Mouse (Mus musculus) embryonic facial prominence, embryonic 14.5 days (tissue): ENCODE measurements at regions not wholly inside any gene's neighbourhood (a gene's known extent, or its start where the extent isn't known, plus 50 kb on each side); places are given as distances from the start of the nearest gene placed in this dataset.

Source experiments
- ATAC-seq: fragments of 200-750 bp; cut with Nextera tagmentation; 2 replicates; pipeline ENCODE4 v1.8.0; 2017; ENCODE audit warnings: low read depth, moderate number of reproducible peaks, moderate TSS enrichment
- DNase-seq: peaks from one replicate; pipeline ENCODE4 v3.0.0-alpha.2; 2015; ENCODE audit warnings: low spot score
- H3K27ac ChIP-seq: fragments of 300-500 bp; sonication (generic); replicated peaks from 2 replicates; pipeline ENCODE4 v1.5.1; 2014; ENCODE audit warnings: low read depth, mild to moderate bottlenecking, low read length, moderate library complexity
- H3K27me3 ChIP-seq: fragments of 300-500 bp; sonication (generic); replicated peaks from 2 replicates; pipeline ENCODE4 v1.6.1; 2014; ENCODE audit warnings: low read length; ENCODE audit not compliant: control insufficient read depth, insufficient read depth
- H3K36me3 ChIP-seq: fragments of 300-500 bp; sonication (generic); 2 replicates; pipeline ENCODE4 v1.6.1; 2014; ENCODE audit warnings: low read length, mixed read lengths; ENCODE audit not compliant: control insufficient read depth, insufficient read depth
- H3K4me1 ChIP-seq: fragments of 300-500 bp; sonication (generic); 2 replicates; pipeline ENCODE4 v1.6.1; 2014; ENCODE audit warnings: antibody characterized with exemption, low read length; ENCODE audit not compliant: control insufficient read depth, insufficient read depth
- H3K4me2 ChIP-seq: fragments of 300-500 bp; sonication (generic); 2 replicates; pipeline ENCODE4 v1.6.1; 2014; ENCODE audit warnings: low read depth, mild to moderate bottlenecking, low read length, moderate library complexity, mixed read lengths
- H3K4me3 ChIP-seq: fragments of 300-500 bp; sonication (generic); 2 replicates; pipeline ENCODE4 v1.5.1; 2014; ENCODE audit warnings: low read depth, mild to moderate bottlenecking, low read length
- H3K9ac ChIP-seq: fragments of 300-500 bp; sonication (generic); 2 replicates; pipeline ENCODE4 v1.6.1; 2014; ENCODE audit warnings: low read depth, mild to moderate bottlenecking, low read length, moderate library complexity, mixed read lengths
- H3K9me3 ChIP-seq: fragments of 300-500 bp; sonication (generic); 2 replicates; pipeline ENCODE4 v1.6.1; 2016; ENCODE audit warnings: low read length; ENCODE audit not compliant: control insufficient read depth
- WGBS: fragments of 180-500 bp; shearing (Covaris S2); extraction: QIAGEN DNeasy Blood & Tissue Kit; methylation state at CpG from one replicate; pipeline ENCODE4 v1.1.7; 2014; 5-methylcytosine and 5-hydroxymethylcytosine counted together

- 2% methylated on average over 9 of the region's 9 CpGs for WGBS
- 0 out of 2 replicates have a peak, but pooled peaks have one; percentile 30 for ATAC-seq
- Histone ChIP-seq H3K4me3 (no peak overlapping the region), H3K4me1 (no peaks in the 10 kb centered on the region), H3K9ac (no peak overlapping the region), H3K27me3 (0 out of 2 replicates have a peak, but pooled peaks cover 4% of the 10 kb centered on the region), H3K27ac (no peak overlapping the region), H3K36me3 (no peaks in the 10 kb centered on the region), H3K9me3 (no peaks in the 10 kb centered on the region), H3K4me2 (peak overlapping the region; percentile 28; the same call in 1 of the 2 replicates)
- DNase-seq, result peak; percentile 17
Measured at GRCm38 (mm10) chr12:78055956-78056355, 138.1 kb upstream of the Gm6657 start.

GRCm38 (mm10) chr12:78057166-78057565 lies 136.9 kb upstream of the Gm6657 start:
- Histone ChIP-seq H3K27ac (no peak overlapping the region), H3K27me3 (0 out of 2 replicates have a peak, but pooled peaks cover 4% of the 10 kb centered on the region), H3K4me1 (no peaks in the 10 kb centered on the region), H3K4me2 (no peak overlapping the region), H3K9ac (no peak overlapping the region), H3K9me3 (no peaks in the 10 kb centered on the region), H3K36me3 (no peaks in the 10 kb centered on the region), H3K4me3 (no peak overlapping the region)
- 70% methylated on average over 3 of the region's 3 CpGs for WGBS
- no peak for DNase-seq
- no peak for ATAC-seq

- no peaks in the 10 kb centered on the region for H3K4me1 ChIP-seq
- DNase-seq (no peak), ATAC-seq (0 out of 2 replicates have a peak, but pooled peaks have one; percentile 26)
- 0 out of 2 replicates have a peak, but pooled peaks cover 4% of the 10 kb centered on the region for H3K27me3 ChIP-seq
- no peak overlapping the region for H3K4me2 ChIP-seq
- no peak overlapping the region for H3K9ac ChIP-seq
- 47% methylated on average over 5 of the region's 5 CpGs for WGBS
- no peak overlapping the region for H3K4me3 ChIP-seq
- no peaks in the 10 kb centered on the region for H3K9me3 ChIP-seq
- H3K27ac ChIP-seq, result no peak overlapping the region
- no peaks in the 10 kb centered on the region for H3K36me3 ChIP-seq
Measured at GRCm38 (mm10) chr12:78059965-78060364, 134.1 kb upstream of the Gm6657 start.

GRCm38 (mm10) chr12:78066024-78066423 lies 128.0 kb upstream of the Gm6657 start:
- H3K27ac ChIP-seq, result no peak overlapping the region
- no peaks in the 10 kb centered on the region for H3K4me1 ChIP-seq
- no peak overlapping the region for H3K9ac ChIP-seq
- no peak overlapping the region for H3K4me2 ChIP-seq
- no peaks in the 10 kb centered on the region for H3K27me3 ChIP-seq
- DNase-seq, result no peak
- H3K9me3 ChIP-seq, result no peaks in the 10 kb centered on the region
- ATAC-seq, result no peak
- 75% methylated on average over 6 of the region's 6 CpGs for WGBS
- no peaks in the 10 kb centered on the region for H3K36me3 ChIP-seq
- no peak overlapping the region for H3K4me3 ChIP-seq

- Histone ChIP-seq H3K27me3 (no peaks in the 10 kb centered on the region), H3K4me1 (0 out of 2 replicates have a peak, but pooled peaks cover 3% of the 10 kb centered on the region), H3K9me3 (no peaks in the 10 kb centered on the region), H3K27ac (no peak overlapping the region), H3K4me2 (no peak overlapping the region), H3K9ac (no peak overlapping the region), H3K36me3 (no peaks in the 10 kb centered on the region), H3K4me3 (no peak overlapping the region)
- 84% methylated on average over 9 of the region's 9 CpGs for WGBS
- no peak for DNase-seq
- ATAC-seq, result no peak
Measured at GRCm38 (mm10) chr12:78072935-78073334, 121.1 kb upstream of the Gm6657 start.

- H3K36me3 ChIP-seq, result no peaks in the 10 kb centered on the region
- no peaks in the 10 kb centered on the region for H3K27me3 ChIP-seq
- no peak overlapping the region for H3K4me2 ChIP-seq
- H3K9me3 ChIP-seq, result no peaks in the 10 kb centered on the region
- H3K4me3 ChIP-seq, result no peak overlapping the region
- ATAC-seq (no peak), DNase-seq (no peak)
- H3K9ac ChIP-seq, result no peak overlapping the region
- 0 out of 2 replicates have a peak, but pooled peaks cover 3% of the 10 kb centered on the region for H3K4me1 ChIP-seq
- H3K27ac ChIP-seq, result no peak overlapping the region
- WGBS, result 84% methylated on average over 8 of the region's 8 CpGs
Measured at GRCm38 (mm10) chr12:78074290-78074802, 119.7 kb upstream of the Gm6657 start.

- no peaks in the 10 kb centered on the region for H3K27me3 ChIP-seq
- H3K4me1 ChIP-seq, result 0 out of 2 replicates have a peak, but pooled peaks cover 3% of the 10 kb centered on the region
- no peak overlapping the region for H3K27ac ChIP-seq
- H3K36me3 ChIP-seq, result no peaks in the 10 kb centered on the region
- no peak overlapping the region for H3K4me2 ChIP-seq
- H3K9ac ChIP-seq, result no peak overlapping the region
- no peaks in the 10 kb centered on the region for H3K9me3 ChIP-seq
- H3K4me3 ChIP-seq, result no peak overlapping the region
- ATAC-seq (no peak), DNase-seq (peak; percentile 36)
- 17% methylated on average over 5 of the region's 5 CpGs for WGBS
Measured at GRCm38 (mm10) chr12:78077285-78077684, 116.8 kb upstream of the Gm6657 start.

GRCm38 (mm10) chr12:78082163-78082562 lies 111.9 kb upstream of the Gm6657 start:
- Histone ChIP-seq H3K4me2 (no peak overlapping the region), H3K36me3 (no peaks in the 10 kb centered on the region), H3K4me3 (no peak overlapping the region), H3K9ac (no peak overlapping the region), H3K27me3 (no peaks in the 10 kb centered on the region), H3K4me1 (0 out of 2 replicates have a peak, but pooled peaks cover 3% of the 10 kb centered on the region), H3K27ac (no peak overlapping the region), H3K9me3 (no peaks in the 10 kb centered on the region)
- DNase-seq, result no peak
- 26% methylated on average over 1 of the region's 1 CpGs for WGBS
- no peak for ATAC-seq

GRCm38 (mm10) chr12:78086016-78086415 lies 108.0 kb upstream of the Gm6657 start:
- no peak overlapping the region for H3K4me3 ChIP-seq
- no peak for ATAC-seq
- 89% methylated on average over 5 of the region's 5 CpGs for WGBS

More at GRCm38 (mm10) chr12:78086016-78086415, 108.0 kb upstream of the Gm6657 start:
- Histone ChIP-seq H3K4me2 (no peak overlapping the region), H3K27ac (no peak overlapping the region), H3K27me3 (no peaks in the 10 kb centered on the region), H3K4me1 (no peaks in the 10 kb centered on the region), H3K9ac (no peak overlapping the region), H3K36me3 (no peaks in the 10 kb centered on the region), H3K9me3 (no peaks in the 10 kb centered on the region)
- no peak for DNase-seq
